Mouse (Mus musculus) stomach, embryonic 15.5 days (tissue): ENCODE measurements around the gene Lrch4. TPM values are rescaled to one million over a fixed set of nuclear protein-coding genes. Genes with fewer than 3 reads are reported as not detected.

Source experiments
- ATAC-seq: fragments of 200-750 bp; cut with Nextera tagmentation; 2 replicates; pipeline ENCODE4 v1.8.0; 2017; ENCODE audit warnings: low read depth, moderate number of reproducible peaks, moderate TSS enrichment; ENCODE audit not compliant: insufficient read depth, low FRiP score
- H3K27ac ChIP-seq: fragments of 300-500 bp; sonication (generic); 2 replicates; pipeline ENCODE4 v1.5.1; 2015; ENCODE audit warnings: mild to moderate bottlenecking, inconsistent platforms
- H3K27me3 ChIP-seq: fragments of 300-500 bp; sonication (generic); replicated peaks from 2 replicates; pipeline ENCODE4 v1.6.1; 2015; ENCODE audit warnings: inconsistent platforms
- H3K36me3 ChIP-seq: fragments of 300-500 bp; sonication (generic); 2 replicates; pipeline ENCODE4 v1.6.1; 2015; ENCODE audit warnings: inconsistent platforms
- H3K4me1 ChIP-seq: fragments of 300-500 bp; sonication (generic); 2 replicates; pipeline ENCODE4 v1.6.1; 2015; ENCODE audit warnings: inconsistent platforms
- H3K4me2 ChIP-seq: fragments of 300-500 bp; sonication (generic); 2 replicates; pipeline ENCODE4 v1.6.1; 2015; ENCODE audit warnings: mild to moderate bottlenecking, inconsistent platforms
- H3K4me3 ChIP-seq: fragments of 300-500 bp; sonication (generic); replicated peaks from 2 replicates; pipeline ENCODE4 v1.5.1; 2015; ENCODE audit warnings: inconsistent platforms
- H3K9ac ChIP-seq: fragments of 300-500 bp; sonication (generic); 2 replicates; pipeline ENCODE4 v1.6.1; 2015; ENCODE audit warnings: inconsistent platforms
- H3K9me3 ChIP-seq: fragments of 300-500 bp; sonication (generic); 2 replicates; pipeline ENCODE4 v1.6.1; 2016; ENCODE audit warnings: inconsistent platforms
- WGBS: fragments of 180-500 bp; shearing (Covaris S2); methylation state at CpG from one replicate; pipeline ENCODE4 v1.1.7; 2015; 5-methylcytosine and 5-hydroxymethylcytosine counted together
- polyA plus RNA-seq: library from polyadenylated mRNA; unstranded; fragments of >200 nt; fragmentation: Nextera tagmentation; extraction: Ambion mirVana; gene quantifications from 2 replicates; pipeline ENCODE4 v1.2.1, GENCODE M21; 2015

Gene Lrch4
- polyA plus RNA-seq, 1 experiment from 2014 or later, result 36.0 TPM

GRCm38 (mm10) chr5:137660064-137660688 lies 31.3 kb downstream of the Lrch4 start:
- H3K4me2 ChIP-seq, result no peak overlapping the region
- no peaks in the 10 kb centered on the region for H3K27me3 ChIP-seq
- no peak overlapping the region for H3K9ac ChIP-seq
- no peak for ATAC-seq
- no peaks in the 10 kb centered on the region for H3K9me3 ChIP-seq
- 87% methylated on average over 6 of the region's 6 CpGs for whole genome bisulfite sequencing
- H3K36me3 ChIP-seq, result peaks cover 26% of the 10 kb centered on the region
- no peak overlapping the region for H3K4me3 ChIP-seq
- no peak overlapping the region for H3K27ac ChIP-seq
- 0 out of 2 replicates have a peak, but pooled peaks cover 6% of the 10 kb centered on the region for H3K4me1 ChIP-seq

- ATAC-seq, result no peak
- WGBS, result 76% methylated on average over 9 of the region's 9 CpGs
- H3K4me1 ChIP-seq, result no peaks in the 10 kb centered on the region
- no peak overlapping the region for H3K4me3 ChIP-seq
- no peak overlapping the region for H3K4me2 ChIP-seq
- H3K9me3 ChIP-seq, result no peaks in the 10 kb centered on the region
- H3K27ac ChIP-seq, result no peak overlapping the region
- H3K36me3 ChIP-seq, result peaks cover 33% of the 10 kb centered on the region
- H3K9ac ChIP-seq, result no peak overlapping the region
- H3K27me3 ChIP-seq, result no peaks in the 10 kb centered on the region
These were observed 34.1 kb downstream of the Lrch4 start for GRCm38 (mm10) chr5:137663057-137663456.

DNA sequence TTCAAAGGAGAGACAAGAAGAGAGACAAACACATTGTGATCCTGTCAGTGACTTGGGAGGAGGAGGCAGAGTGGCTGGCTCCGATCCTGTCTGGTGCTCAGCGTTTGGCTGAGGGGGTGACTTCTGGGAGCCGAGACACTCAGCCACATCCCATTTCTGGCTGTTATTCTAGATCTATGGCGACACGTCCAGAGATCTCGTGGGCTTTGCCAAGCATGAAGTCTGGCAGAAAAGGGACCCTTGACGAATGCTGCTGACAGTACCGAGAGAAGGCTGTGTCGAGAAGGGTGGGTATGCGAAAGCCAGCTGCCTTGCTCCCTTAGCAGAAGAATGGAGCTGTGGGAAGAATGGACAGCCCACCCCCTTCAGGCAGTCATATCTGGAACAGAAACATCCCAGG lies 40.0 kb downstream of the Lrch4 start:
- Histone ChIP-seq H3K9ac (no peak overlapping the region), H3K9me3 (no peaks in the 10 kb centered on the region), H3K27ac (peak overlapping the region; percentile 42; the same call in 1 of the 2 replicates), H3K27me3 (no peaks in the 10 kb centered on the region), H3K4me2 (no peak overlapping the region), H3K4me1 (peaks cover 24% of the 10 kb centered on the region), H3K4me3 (no peak overlapping the region), H3K36me3 (peaks cover 7% of the 10 kb centered on the region; the same call in 1 of the 2 replicates)
- WGBS, result 53% methylated on average over 10 of the region's 10 CpGs
- no peak for ATAC-seq

DNA sequence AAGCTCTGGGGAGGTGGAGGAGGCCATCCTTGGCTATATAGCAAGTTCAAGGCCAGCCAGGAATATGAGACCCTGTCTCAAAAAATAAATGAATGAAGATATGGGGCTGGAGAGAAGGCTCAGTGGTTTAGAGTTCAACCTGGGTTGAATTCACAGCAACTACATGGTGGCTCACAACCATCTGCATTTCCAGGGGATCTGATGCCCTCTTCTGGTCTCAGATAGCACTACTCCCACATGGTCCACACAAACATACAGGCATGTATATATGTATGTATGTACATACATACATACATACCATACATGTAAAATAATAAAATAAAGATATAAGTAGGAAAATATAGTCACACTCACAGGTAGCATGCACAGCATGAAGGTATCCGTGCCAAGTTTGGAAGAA lies 41.3 kb downstream of the Lrch4 start:
- H3K4me3 ChIP-seq, result no peak overlapping the region
- no peak for ATAC-seq
- H3K27ac ChIP-seq, result 0 out of 2 replicates have a peak overlapping the region, but pooled peaks have one; percentile 83
- H3K36me3 ChIP-seq, result peaks cover 7% of the 10 kb centered on the region; the same call in 1 of the 2 replicates
- H3K4me1 ChIP-seq, result peaks cover 24% of the 10 kb centered on the region
- no peak overlapping the region for H3K9ac ChIP-seq
- no peak overlapping the region for H3K4me2 ChIP-seq
- WGBS, result 92% methylated on average over 1 of the region's 1 CpGs
- no peaks in the 10 kb centered on the region for H3K27me3 ChIP-seq
- no peaks in the 10 kb centered on the region for H3K9me3 ChIP-seq

GRCm38 (mm10) chr5:137671443-137672240 lies 42.7 kb downstream of the Lrch4 start:
- ATAC-seq, result peak; percentile 58
- H3K4me2 ChIP-seq, result peak overlapping the region; percentile 12; the same call in 1 of the 2 replicates
- no peaks in the 10 kb centered on the region for H3K27me3 ChIP-seq
- H3K27ac ChIP-seq, result peak overlapping the region; percentile 83
- no peaks in the 10 kb centered on the region for H3K9me3 ChIP-seq
- no peak overlapping the region for H3K4me3 ChIP-seq
- no peak overlapping the region for H3K9ac ChIP-seq
- 8% methylated on average over 9 of the region's 9 CpGs for WGBS
- H3K36me3 ChIP-seq, result no peaks in the 10 kb centered on the region; the same call in 1 of the 2 replicates
- H3K4me1 ChIP-seq, result peaks cover 24% of the 10 kb centered on the region

DNA sequence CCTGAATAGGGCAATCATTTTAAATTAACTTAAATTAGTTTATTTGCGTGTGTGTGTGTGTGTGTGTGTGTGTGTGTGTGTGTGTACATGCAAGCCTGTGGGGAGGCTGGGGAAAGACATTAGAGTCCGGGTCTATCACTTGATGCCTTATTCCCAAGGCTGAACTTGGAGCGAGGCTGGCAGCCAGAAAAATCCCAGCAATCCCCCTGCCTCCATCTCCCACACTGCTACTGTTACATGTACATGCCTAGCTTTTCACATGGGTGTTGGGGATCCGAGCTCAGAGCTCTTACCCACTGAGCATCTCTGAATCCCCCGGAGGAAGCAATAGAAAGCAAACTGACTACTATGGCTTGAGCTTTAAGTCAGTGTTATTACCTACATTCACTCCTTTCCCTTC lies 43.4 kb downstream of the Lrch4 start:
- no peak for ATAC-seq
- whole genome bisulfite sequencing, result 69% methylated on average over 5 of the region's 5 CpGs
- Histone ChIP-seq H3K4me3 (no peak overlapping the region), H3K4me1 (peaks cover 24% of the 10 kb centered on the region), H3K4me2 (no peak overlapping the region), H3K9me3 (no peaks in the 10 kb centered on the region), H3K9ac (no peak overlapping the region), H3K27me3 (no peaks in the 10 kb centered on the region), H3K27ac (peak overlapping the region; percentile 83), H3K36me3 (no peaks in the 10 kb centered on the region)

- Histone ChIP-seq H3K4me2 (no peak overlapping the region), H3K9me3 (no peaks in the 10 kb centered on the region), H3K27me3 (no peaks in the 10 kb centered on the region), H3K27ac (peak overlapping the region; percentile 83; the same call in 1 of the 2 replicates), H3K4me3 (no peak overlapping the region), H3K36me3 (no peaks in the 10 kb centered on the region), H3K9ac (no peak overlapping the region), H3K4me1 (peaks cover 24% of the 10 kb centered on the region)
- ATAC-seq, result no peak
- WGBS, result 67% methylated on average over 6 of the region's 6 CpGs
These were observed 44.1 kb downstream of the Lrch4 start for GRCm38 (mm10) chr5:137673015-137673414.

DNA sequence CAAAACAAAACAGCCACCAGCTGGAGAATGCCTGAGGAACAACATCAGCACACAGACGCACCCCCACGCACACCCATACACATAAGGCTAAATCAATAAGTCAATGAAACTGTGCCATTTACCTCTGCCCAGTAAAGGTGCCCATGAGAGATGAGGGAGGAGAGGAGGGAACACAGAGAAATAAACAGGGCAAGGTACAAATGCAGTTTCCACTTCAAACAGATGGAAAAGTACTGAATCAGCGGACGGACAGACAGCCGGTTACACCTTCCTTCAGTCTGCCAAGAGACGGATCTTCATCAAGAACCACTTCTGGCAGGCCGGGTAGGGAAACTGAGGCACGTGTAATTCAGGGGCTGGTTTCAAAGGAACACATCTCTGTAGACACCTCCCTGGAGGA lies 45.9 kb downstream of the Lrch4 start:
- no peak overlapping the region for H3K4me2 ChIP-seq
- H3K4me3 ChIP-seq, result no peak overlapping the region
- H3K9ac ChIP-seq, result no peak overlapping the region
- ATAC-seq, result no peak
- no peaks in the 10 kb centered on the region for H3K27me3 ChIP-seq
- 92% methylated on average over 8 of the region's 8 CpGs for WGBS
- H3K4me1 ChIP-seq, result peaks cover 24% of the 10 kb centered on the region
- no peaks in the 10 kb centered on the region for H3K36me3 ChIP-seq
- H3K9me3 ChIP-seq, result no peaks in the 10 kb centered on the region
- H3K27ac ChIP-seq, result no peak overlapping the region

DNA sequence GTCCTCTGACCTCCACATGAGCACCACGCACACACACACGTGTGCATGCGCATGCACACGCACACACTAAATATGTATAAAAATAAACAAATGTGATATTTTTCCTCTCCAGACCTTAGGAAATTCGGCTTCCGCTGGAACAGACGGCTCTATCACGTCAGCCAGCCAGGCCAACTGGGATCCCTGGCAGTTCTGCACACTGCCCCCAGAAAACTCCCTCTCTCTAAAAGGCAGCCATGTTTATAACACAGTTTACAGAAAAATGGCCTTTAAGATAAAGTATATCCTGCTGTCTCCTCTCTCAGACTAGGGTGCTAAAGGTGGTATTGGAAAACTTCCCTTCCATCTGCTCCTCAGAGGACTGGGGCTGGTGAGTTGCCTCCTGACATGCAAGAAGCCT lies 48.9 kb downstream of the Lrch4 start:
- 87% methylated on average over 8 of the region's 8 CpGs for WGBS
- Histone ChIP-seq H3K4me2 (no peak overlapping the region), H3K9me3 (no peaks in the 10 kb centered on the region)

DNA sequence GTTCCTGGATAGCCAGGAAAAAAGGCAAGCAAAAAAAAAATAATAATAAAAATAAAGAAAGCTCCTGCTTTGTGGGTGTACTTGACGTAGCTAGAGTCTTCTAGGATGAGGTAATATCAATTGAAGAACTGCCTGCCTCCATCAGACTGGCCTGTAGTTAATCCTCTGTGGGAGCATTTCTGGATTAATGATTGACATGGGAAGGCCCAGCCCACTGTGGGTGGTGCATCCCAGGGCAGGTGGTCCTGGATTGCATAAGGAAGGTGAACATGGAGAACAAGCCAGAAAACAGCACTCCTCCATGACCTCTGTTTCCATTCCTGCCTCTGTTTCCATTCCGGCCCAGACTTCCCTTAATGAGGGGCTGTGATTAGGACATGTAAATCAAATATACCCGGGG lies 49.8 kb downstream of the Lrch4 start:
- Histone ChIP-seq H3K4me2 (no peak overlapping the region), H3K27me3 (no peaks in the 10 kb centered on the region), H3K4me1 (peaks cover 5% of the 10 kb centered on the region), H3K9me3 (no peaks in the 10 kb centered on the region), H3K36me3 (no peaks in the 10 kb centered on the region), H3K9ac (no peak overlapping the region), H3K4me3 (no peak overlapping the region), H3K27ac (no peak overlapping the region)
- 78% methylated on average over 3 of the region's 3 CpGs for WGBS
- no peak for ATAC-seq

More for the DNA sequence above, 48.9 kb downstream of the Lrch4 start:
- H3K27me3 ChIP-seq, result no peaks in the 10 kb centered on the region
- no peak overlapping the region for H3K4me3 ChIP-seq
- no peak for ATAC-seq
- H3K27ac ChIP-seq, result no peak overlapping the region
- H3K4me1 ChIP-seq, result peaks cover 6% of the 10 kb centered on the region; the same call in 1 of the 2 replicates
- no peak overlapping the region for H3K9ac ChIP-seq
- H3K36me3 ChIP-seq, result no peaks in the 10 kb centered on the region

DNA sequence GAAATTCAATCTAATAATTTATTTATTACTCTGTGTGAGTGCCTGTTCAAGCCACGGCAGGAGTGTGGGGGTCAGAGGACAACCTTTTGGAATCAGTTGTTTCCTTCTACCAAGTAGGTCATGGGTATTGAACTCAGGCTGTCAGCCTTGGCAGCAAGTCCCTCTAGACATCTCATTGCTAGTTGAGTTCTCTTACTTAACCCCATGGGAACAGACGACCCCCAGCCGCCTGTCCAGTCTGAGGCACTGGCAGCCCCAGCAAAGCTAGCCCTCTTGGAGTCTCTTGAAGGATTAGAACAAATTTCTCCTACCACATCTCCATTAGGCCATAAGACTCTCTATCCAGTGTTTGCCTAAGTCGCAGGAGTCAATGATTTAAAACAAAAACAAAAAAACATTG lies 50.8 kb downstream of the Lrch4 start:
- Histone ChIP-seq H3K9ac (no peak overlapping the region), H3K4me2 (no peak overlapping the region), H3K36me3 (no peaks in the 10 kb centered on the region), H3K27ac (no peak overlapping the region), H3K27me3 (no peaks in the 10 kb centered on the region), H3K4me1 (peaks cover 5% of the 10 kb centered on the region), H3K9me3 (no peaks in the 10 kb centered on the region), H3K4me3 (no peak overlapping the region)
- WGBS, result 83% methylated on average over 4 of the region's 4 CpGs
- ATAC-seq, result no peak

DNA sequence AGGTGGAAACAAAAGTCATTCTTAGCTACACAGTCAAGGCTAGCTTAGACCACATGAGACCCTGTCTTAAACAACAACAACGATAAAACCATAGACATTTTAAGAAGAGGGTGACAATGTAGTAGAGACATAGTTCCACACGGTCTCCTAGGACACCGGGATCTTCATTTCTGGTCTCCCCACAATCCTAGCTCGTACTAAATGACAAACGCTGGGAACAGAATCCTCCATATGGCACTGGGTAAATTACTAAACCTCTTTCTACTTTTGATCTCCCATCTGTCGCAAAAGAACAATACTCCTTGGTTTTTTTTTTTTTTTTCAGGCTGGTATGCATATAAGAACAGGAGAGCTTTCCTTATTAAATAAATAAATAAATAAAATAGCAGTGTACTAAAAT lies 53.6 kb downstream of the Lrch4 start:
- Histone ChIP-seq H3K9ac (no peak overlapping the region), H3K27ac (no peak overlapping the region), H3K27me3 (no peaks in the 10 kb centered on the region), H3K4me1 (peaks cover 5% of the 10 kb centered on the region), H3K9me3 (no peaks in the 10 kb centered on the region), H3K4me3 (no peak overlapping the region), H3K36me3 (no peaks in the 10 kb centered on the region), H3K4me2 (0 out of 2 replicates have a peak overlapping the region, but pooled peaks have one; percentile 4)
- WGBS, result 90% methylated on average over 6 of the region's 6 CpGs
- no peak for ATAC-seq
